Mouse (Mus musculus) lung, postnatal 25 days (tissue): ENCODE data around the gene Zfp654.

ENCODE experiments used
- DNase-seq: peaks from one replicate; pipeline ENCODE4 v3.0.0; 2022; ENCODE audit warnings: low spot score

The Zfp654 gene

DNA sequence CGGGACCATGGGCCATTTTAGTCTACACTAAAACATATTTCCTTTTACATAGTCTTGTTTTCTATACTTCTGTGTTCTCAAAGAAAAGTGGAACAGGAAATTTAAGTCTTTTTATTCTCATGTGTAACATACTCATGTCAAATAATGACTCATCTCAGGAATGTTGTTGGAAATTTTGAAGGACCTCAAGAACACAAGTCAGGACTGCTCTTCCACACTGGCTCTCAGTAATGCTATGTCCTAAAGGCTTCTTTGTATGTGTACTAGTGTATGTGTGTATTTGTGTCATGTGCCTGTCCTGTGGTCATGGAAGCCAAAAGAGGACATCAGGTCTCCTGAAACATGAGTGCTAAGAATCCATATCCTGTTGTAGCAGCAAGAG, 92.2 kb downstream of the Zfp654 start:
- DNase-seq, result no peak

- DNase-seq, result peak; percentile 78
Observed at GRCm38 (mm10) chr16:64758561-64759244, 92.7 kb downstream of the Zfp654 start.

GRCm38 (mm10) chr16:64757666-64758400, 93.6 kb downstream of the Zfp654 start:
- peak; percentile 72 for DNase-seq

GRCm38 (mm10) chr16:64756321-64756720, 95.1 kb downstream of the Zfp654 start:
- no peak for DNase-seq

DNA sequence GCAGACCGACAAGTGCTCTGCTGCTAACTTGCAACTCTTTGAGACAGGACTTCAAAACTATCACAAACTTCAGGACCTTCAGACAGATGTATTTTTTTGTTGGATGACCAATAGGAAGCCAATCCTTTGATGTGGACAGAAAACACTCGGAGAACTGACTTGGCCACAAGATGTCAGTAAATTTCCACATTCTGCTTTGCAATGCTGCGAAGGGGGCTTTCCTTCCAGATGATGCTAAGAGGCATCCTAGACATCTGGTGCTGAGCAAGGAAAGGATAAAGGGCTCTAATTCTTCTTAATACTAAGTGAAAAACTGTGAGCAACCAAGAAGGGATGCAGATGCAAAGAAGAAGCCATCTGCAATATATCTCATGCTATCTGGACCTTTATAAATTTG, 96.7 kb downstream of the Zfp654 start:
- no peak for DNase-seq

DNA sequence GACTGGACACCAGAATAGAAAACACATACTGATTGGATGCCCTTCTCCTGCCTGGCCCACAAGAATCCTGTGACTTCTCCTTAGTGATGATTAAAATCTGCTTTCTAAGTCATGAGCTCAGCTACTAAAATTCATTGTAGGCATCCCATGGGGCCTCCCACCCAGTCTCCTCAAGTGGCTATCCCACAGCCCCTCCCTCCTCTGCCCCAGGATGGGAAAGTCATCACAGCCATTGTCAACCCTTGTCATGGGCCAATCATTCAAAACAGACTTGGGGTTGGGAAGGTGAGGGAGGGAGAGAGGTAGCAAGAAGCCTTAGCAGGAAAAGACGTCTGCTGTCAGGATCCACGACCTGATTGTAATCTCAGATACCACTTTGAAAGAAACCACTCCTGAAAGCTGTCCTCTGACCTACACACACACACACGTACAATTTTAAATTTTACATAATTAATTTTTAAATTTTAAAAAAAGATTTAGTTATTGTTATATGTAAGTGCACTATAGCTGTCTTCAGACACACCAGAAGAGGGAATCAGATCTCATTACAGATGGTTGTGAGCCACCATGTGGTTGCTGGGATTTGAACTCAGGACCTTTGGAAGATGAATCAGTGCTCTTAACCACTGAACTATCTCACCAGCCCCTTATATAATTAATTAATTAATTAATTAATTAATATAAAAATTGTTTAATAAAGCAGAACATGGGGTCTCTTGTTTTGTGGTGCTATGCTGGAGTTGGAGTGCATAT, 97.3 kb downstream of the Zfp654 start:
- DNase-seq, result no peak

DNA sequence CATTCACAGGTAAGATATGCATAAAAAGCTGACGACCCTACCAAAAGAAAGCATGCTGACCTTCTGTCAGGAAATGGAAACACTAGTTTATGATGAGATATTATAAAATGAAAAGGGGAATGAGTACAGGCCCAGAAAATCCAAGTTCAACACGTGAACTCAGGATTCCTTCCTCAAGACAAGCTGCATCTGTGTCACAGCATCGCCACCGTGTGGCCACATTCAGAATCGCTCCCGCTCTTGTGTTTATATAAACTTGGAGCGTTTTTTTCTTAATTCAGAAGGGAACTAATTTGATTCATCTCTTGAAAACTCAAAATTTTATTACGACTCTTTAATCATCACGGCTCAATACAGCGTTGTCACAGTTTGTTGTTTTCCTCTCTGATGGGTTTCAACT, 103.2 kb downstream of the Zfp654 start:
- peak; percentile 53 for DNase-seq

DNA sequence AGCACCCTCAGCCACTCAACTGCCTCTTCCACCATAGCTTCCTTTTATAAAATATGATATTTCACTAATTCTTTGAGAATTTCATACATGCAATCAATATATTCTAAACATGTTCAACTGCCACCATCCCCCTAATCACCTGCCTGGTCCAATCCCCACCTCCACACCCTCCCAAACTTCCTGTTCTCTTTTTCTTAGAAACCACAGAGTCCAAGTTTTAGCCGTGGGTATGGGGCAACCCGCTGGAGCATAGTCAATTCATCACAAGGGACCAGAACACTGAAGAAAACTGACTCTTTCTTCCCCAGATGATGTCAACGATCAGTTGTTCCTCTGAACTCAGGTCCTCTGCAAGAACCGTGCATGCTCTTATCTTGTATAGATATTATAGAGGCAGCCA, 106.4 kb downstream of the Zfp654 start:
- DNase-seq, result no peak

DNA sequence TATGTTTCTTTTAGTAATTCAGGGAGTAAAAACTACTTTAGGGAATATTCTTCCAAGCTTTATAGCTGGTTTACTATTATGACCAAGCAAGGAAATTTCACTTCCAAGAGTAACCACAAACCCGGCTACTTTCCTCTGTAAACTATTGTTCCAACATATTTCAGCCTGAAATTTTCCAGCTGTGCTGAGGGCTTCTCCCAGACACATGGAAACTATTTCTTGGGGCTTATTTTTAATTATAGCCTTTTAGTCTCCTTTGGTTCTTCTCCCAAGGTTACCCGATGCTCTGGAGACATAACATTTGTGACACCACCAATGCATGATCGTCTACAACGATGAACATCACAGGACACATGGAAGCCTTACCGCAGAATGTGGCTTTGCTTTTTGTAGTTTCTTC, 114.2 kb downstream of the Zfp654 start:
- DNase-seq, result no peak
